Mouse (Mus musculus) megakaryocyte-erythroid progenitor cell, adult 5-6 weeks (primary cell): ENCODE results near the gene Chka. TPM values are rescaled to one million over a fixed set of nuclear protein-coding genes. Genes with fewer than 3 reads are reported as not detected.
A peak's percentile ranks its signal among the peaks of the same experiment; 100 is the strongest.

ENCODE experiments used
- ATAC-seq: replicated peaks from 2 replicates; pipeline ENCODE4 v1.8.0; 2016; ENCODE audit warnings: mild to moderate bottlenecking, inconsistent platforms; ENCODE audit not compliant: severe bottlenecking, poor library complexity, low FRiP score, low TSS enrichment
- total RNA-seq, 2 experiments: library from RNA; stranded (forward) in 1 of 2; stranded (reverse) in 1 of 2; fragments of 200-1000, 215-1000 nt in 1 of 2; fragments of >200 nt in 1 of 2; fragmentation: Nextera tagmentation in 1 of 2; gene quantifications; 2 replicates each; pipeline ENCODE4 v1.2.3; 2014 to 2017

Chka gene
- total RNA-seq, 2 experiments from 2014 or later: 23.5 to 26.0 TPM

DNA sequence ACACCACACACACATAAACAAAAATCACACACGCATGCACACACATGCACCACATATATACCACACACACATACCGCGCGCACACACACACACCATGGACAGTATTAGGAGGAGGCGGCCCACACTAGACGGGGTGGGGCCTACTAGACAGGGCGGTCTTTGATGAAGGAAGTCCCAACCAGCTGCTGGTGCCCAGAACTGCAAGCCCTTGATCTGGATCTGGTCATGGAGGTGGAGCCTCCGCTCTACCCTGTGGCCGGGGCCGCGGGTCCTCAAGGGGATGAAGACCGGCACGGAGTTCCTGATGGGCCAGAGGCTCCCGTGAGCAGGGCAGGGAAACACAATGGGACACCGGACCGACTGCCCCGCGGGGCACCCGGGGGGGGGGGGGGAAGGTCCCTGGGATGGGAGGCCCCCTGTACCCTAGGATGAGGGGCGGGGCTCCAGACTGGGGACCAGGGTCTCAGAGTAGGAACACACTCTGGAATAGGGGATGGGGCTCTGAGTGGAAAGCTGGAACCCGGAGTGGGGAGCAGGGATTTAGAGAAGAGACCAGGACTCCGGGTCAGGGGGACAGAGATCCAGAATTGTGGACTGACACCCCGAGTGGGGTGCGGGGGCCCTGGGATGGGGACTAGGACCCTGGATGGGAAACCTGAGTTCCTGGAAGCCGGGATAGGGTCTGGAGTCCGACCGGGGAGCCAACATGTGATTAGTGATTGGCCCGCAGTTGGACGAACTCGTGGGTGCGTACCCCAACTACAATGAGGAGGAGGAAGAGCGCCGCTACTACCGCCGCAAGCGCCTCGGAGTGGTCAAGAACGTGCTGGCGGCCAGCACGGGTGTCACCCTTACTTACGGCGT lies 83.7 kb downstream of the Chka start, which contains the start of gene Unc93b1:
Gene Unc93b1, plus strand, starts transcription at position 155 of the 864 bp plus-strand sequence.
- ATAC-seq: peak; percentile 91

DNA sequence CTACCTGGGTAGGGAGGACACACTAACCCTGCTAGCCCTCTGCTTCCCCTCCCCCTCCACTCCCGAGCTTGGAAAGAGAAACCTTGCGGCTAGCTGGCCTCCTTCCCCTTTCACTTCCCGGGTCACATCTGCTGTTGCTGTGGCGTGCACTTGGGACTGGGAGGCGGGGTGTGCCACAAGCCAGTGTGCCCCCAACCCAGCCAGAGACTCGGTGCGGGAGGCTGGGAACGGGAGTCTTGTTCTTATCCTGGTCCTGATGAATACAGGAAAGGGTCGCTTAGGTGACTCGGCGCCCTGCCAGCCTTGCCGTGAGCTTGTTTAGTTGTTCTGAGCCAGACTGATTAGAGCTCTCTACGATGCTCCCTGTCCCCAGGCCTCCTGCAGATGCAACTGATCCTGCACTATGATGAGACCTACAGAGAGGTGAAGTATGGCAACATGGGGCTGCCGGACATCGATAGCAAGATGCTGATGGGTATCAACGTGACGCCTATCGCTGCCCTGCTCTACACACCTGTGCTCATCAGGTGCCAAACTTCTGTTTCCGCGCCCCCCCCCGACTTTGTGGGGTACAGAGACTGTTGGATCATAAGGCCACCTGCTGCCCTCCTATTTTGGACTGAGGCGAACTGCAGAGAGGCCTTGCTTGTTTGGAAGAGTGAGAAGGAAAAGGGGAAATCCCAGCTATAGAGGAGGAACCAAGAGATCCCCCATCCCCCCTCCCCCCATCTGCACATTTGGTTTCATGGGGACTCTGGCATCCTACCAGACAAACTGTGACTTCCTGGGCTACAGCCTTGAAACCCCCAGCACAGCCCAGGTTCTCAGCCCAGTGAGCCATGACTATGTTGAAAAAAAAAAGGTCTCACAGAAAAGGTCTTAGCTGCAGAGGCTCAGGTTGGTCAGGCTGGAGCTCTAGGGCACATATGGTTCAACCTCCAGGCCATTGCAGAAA lies 84.6 kb downstream of the Chka start:
- ATAC-seq: peak; percentile 53

DNA sequence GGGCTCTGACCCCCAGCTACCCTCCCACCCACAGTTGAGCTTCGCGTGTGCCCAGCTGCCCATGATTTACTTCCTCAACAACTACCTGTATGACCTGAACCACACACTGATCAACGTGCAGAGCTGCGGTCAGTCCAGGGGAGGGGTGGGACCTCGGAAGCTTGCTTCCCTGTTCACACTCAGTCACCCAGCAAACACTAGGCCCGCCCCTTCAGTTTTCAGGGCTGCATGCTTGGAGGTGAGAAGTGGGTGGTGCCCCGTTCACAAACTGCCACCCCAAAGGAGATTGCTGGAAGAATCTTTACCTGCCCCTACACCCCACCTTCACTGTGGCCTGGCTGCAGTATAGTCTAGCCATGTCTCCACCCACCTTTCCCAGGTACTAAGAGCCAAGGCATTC lies 90.7 kb downstream of the Chka start:
- no peak for ATAC-seq

- peak; percentile 84 for ATAC-seq
Measured at GRCm38 (mm10) chr19:3942986-3943735, 91.6 kb downstream of the Chka start.

Other genes with a start within 250 kb of the Chka start
- 7.9 and 10.2 TPM in 2 replicates for gene Lrp5, start 165.2 kb upstream of the Chka start, total RNA-seq (2014; fragmentation: Nextera tagmentation)
- 4.3 and 5.4 TPM in 2 replicates for gene Lrp5, start 165.2 kb upstream of the Chka start, total RNA-seq (2017)
- gene 1810055G02Rik, start 143.5 kb upstream of the Chka start, total RNA-seq (2014; fragmentation: Nextera tagmentation): 24.0 and 24.9 TPM in 2 replicates
- 3.2 and 9.0 TPM in 2 replicates for gene 1810055G02Rik, start 143.5 kb upstream of the Chka start, total RNA-seq (2017)
- gene Kmt5b, start 84.4 kb upstream of the Chka start, total RNA-seq (2014; fragmentation: Nextera tagmentation): 24.8 and 32.9 TPM in 2 replicates
- gene Kmt5b, start 84.4 kb upstream of the Chka start, total RNA-seq (2017): 39.8 and 39.9 TPM in 2 replicates
- gene Tcirg1, start 55.4 kb downstream of the Chka start, total RNA-seq (2014; fragmentation: Nextera tagmentation): 27.6 and 37.7 TPM in 2 replicates
- gene Tcirg1, start 55.4 kb downstream of the Chka start, total RNA-seq (2017): 6.7 and 44.0 TPM in 2 replicates
- gene Ndufs8, start 61.0 kb downstream of the Chka start, total RNA-seq (2014; fragmentation: Nextera tagmentation): 175 and 218 TPM in 2 replicates
- gene Ndufs8, start 61.0 kb downstream of the Chka start, total RNA-seq (2017): 54.3 and 59.0 TPM in 2 replicates
- gene Aldh3b1, start 78.0 kb downstream of the Chka start, total RNA-seq (2014; fragmentation: Nextera tagmentation): 3.9 TPM in 1 of 2 replicates, not detected in the other
- gene Aldh3b1, start 78.0 kb downstream of the Chka start, total RNA-seq (2017): not detected in 2 replicates
- gene Unc93b1, start 83.4 kb downstream of the Chka start, total RNA-seq (2014; fragmentation: Nextera tagmentation): 9.1 and 10.4 TPM in 2 replicates
- 3.9 and 16.4 TPM in 2 replicates for gene Unc93b1, start 83.4 kb downstream of the Chka start, total RNA-seq (2017)
- not detected in 2 replicates for gene Aldh3b3, start 106.9 kb downstream of the Chka start, total RNA-seq (2014; fragmentation: Nextera tagmentation)
- not detected in 2 replicates for gene Aldh3b3, start 106.9 kb downstream of the Chka start, total RNA-seq (2017)
- gene Aldh3b2, start 120.6 kb downstream of the Chka start, total RNA-seq (2014; fragmentation: Nextera tagmentation): 0.50 TPM in 1 of 2 replicates, not detected in the other
- 0.99 TPM in 1 of 2 replicates, not detected in the other for gene Aldh3b2, start 120.6 kb downstream of the Chka start, total RNA-seq (2017)
- 5.6 and 8.0 TPM in 2 replicates for gene Acy3, start 134.8 kb downstream of the Chka start, total RNA-seq (2014; fragmentation: Nextera tagmentation)
- gene Acy3, start 134.8 kb downstream of the Chka start, total RNA-seq (2017): 2.3 and 2.5 TPM in 2 replicates
- gene Tbx10, start 141.0 kb downstream of the Chka start, total RNA-seq (2014; fragmentation: Nextera tagmentation): not detected in 2 replicates
- gene Tbx10, start 141.0 kb downstream of the Chka start, total RNA-seq (2017): not detected in 2 replicates
- 21.5 and 29.8 TPM in 2 replicates for gene Nudt8, start 148.8 kb downstream of the Chka start, total RNA-seq (2014; fragmentation: Nextera tagmentation)
- 19.5 and 21.1 TPM in 2 replicates for gene Nudt8, start 148.8 kb downstream of the Chka start, total RNA-seq (2017)
- 1.9 and 5.4 TPM in 2 replicates for gene Gm49405, start 148.9 kb downstream of the Chka start, total RNA-seq (2014; fragmentation: Nextera tagmentation)
- gene Gm49405, start 148.9 kb downstream of the Chka start, total RNA-seq (2017): 1.5 and 2.0 TPM in 2 replicates
- 2.1 and 7.4 TPM in 2 replicates for gene Doc2g, start 151.5 kb downstream of the Chka start, total RNA-seq (2014; fragmentation: Nextera tagmentation)
- gene Doc2g, start 151.5 kb downstream of the Chka start, total RNA-seq (2017): 3.8 and 4.0 TPM in 2 replicates
- 210 and 232 TPM in 2 replicates for gene Ndufv1, start 161.0 kb downstream of the Chka start, total RNA-seq (2014; fragmentation: Nextera tagmentation)
- gene Ndufv1, start 161.0 kb downstream of the Chka start, total RNA-seq (2017): 285 and 306 TPM in 2 replicates
- 623 and 805 TPM in 2 replicates for gene Gstp1, start 186.2 kb downstream of the Chka start, total RNA-seq (2014; fragmentation: Nextera tagmentation)
- gene Gstp1, start 186.2 kb downstream of the Chka start, total RNA-seq (2017): 123 and 220 TPM in 2 replicates
- not detected in 2 replicates for gene Gstp2, start 194.2 kb downstream of the Chka start, total RNA-seq (2014; fragmentation: Nextera tagmentation)
- not detected in 2 replicates for gene Gstp2, start 194.2 kb downstream of the Chka start, total RNA-seq (2017)
- 28.5 and 40.7 TPM in 2 replicates for gene Gstp3, start 207.8 kb downstream of the Chka start, total RNA-seq (2014; fragmentation: Nextera tagmentation)
- 16.4 and 37.6 TPM in 2 replicates for gene Gstp3, start 207.8 kb downstream of the Chka start, total RNA-seq (2017)
- gene Cabp2, start 229.8 kb downstream of the Chka start, total RNA-seq (2014; fragmentation: Nextera tagmentation): not detected in 2 replicates
- not detected in 2 replicates for gene Cabp2, start 229.8 kb downstream of the Chka start, total RNA-seq (2017)
- gene Cdk2ap2, start 245.4 kb downstream of the Chka start, total RNA-seq (2014; fragmentation: Nextera tagmentation): 65.1 and 75.8 TPM in 2 replicates
- gene Cdk2ap2, start 245.4 kb downstream of the Chka start, total RNA-seq (2017): 6.7 and 16.1 TPM in 2 replicates
- 42.3 and 44.1 TPM in 2 replicates for gene Pitpnm1, start 248.2 kb downstream of the Chka start, total RNA-seq (2014; fragmentation: Nextera tagmentation)
- 7.4 and 7.7 TPM in 2 replicates for gene Pitpnm1, start 248.2 kb downstream of the Chka start, total RNA-seq (2017)